Mouse (Mus musculus): ENCODE results near the gene Ddhd1. TPM values are rescaled to one million over a fixed set of nuclear protein-coding genes. Genes with fewer than 3 reads are reported as not detected.
A peak's percentile ranks its signal among the peaks of the same experiment; 100 is the strongest.

The Ddhd1 gene
- total and polyA plus RNA-seq, 2 experiments from 2014 or later, result 3.6 to 12.0 TPM

- TF ChIP-seq EP300 (IDR thresholded peaks at IDR 0.05; ENCODE audit: low read depth) (no peak), CTCF (IDR thresholded peaks at IDR 0.05; ENCODE audit: low read depth) (no peak)
- Histone ChIP-seq H3K4me1 (ENCODE audit: control insufficient read depth, insufficient read depth) (no peaks in the 10 kb centered on the region), H3K9ac (replicated peaks; ENCODE audit: low read depth, low read length) (no peak overlapping the region), H3K27ac (ENCODE audit: low read depth) (no peak overlapping the region), H3K4me3 (ENCODE audit: low read depth, low read length) (no peak overlapping the region), H3K4me2 (ENCODE audit: low read depth, low read length) (no peak overlapping the region), H3K27me3 (ENCODE audit: control insufficient read depth, insufficient read depth, low read length) (0 out of 2 replicates have a peak, but pooled peaks cover 3% of the 10 kb centered on the region), H3K36me3 (replicated peaks; ENCODE audit: control insufficient read depth, insufficient read depth, low read length) (no peaks in the 10 kb centered on the region), H3K9me3 (replicated peaks; ENCODE audit: control insufficient read depth, low read length) (no peaks in the 10 kb centered on the region)
- WGBS, result 85% methylated on average over 2 of the region's 2 CpGs
- no peak for DNase-seq (ENCODE audit: low spot score)
- no peak for ATAC-seq (ENCODE audit: insufficient read depth, low read depth)
These were observed 35.9 kb upstream of the Ddhd1 start for GRCm38 (mm10) chr14:45693891-45694290.

- Histone ChIP-seq H3K4me3 (ENCODE audit: low read depth, low read length) (peak overlapping the region; percentile 52), H3K4me2 (ENCODE audit: low read depth, low read length) (peak overlapping the region; percentile 67), H3K27ac (ENCODE audit: low read depth) (no peak overlapping the region), H3K36me3 (replicated peaks; ENCODE audit: control insufficient read depth, insufficient read depth, low read length) (no peaks in the 10 kb centered on the region), H3K4me1 (ENCODE audit: control insufficient read depth, insufficient read depth) (no peaks in the 10 kb centered on the region), H3K9me3 (replicated peaks; ENCODE audit: control insufficient read depth, low read length) (no peaks in the 10 kb centered on the region), H3K9ac (replicated peaks; ENCODE audit: low read depth, low read length) (peak overlapping the region; percentile 41; the same call in 1 of the 2 replicates), H3K27me3 (ENCODE audit: control insufficient read depth, insufficient read depth, low read length) (0 out of 2 replicates have a peak, but pooled peaks cover 3% of the 10 kb centered on the region)
- peak; percentile 64 for ATAC-seq (ENCODE audit: insufficient read depth, low read depth)
- TF ChIP-seq CTCF (IDR thresholded peaks at IDR 0.05; ENCODE audit: low read depth) (peak; percentile 68), EP300 (IDR thresholded peaks at IDR 0.05; ENCODE audit: low read depth) (no peak)
- WGBS, result 2% methylated on average over 16 of the region's 16 CpGs
- peak; percentile 32 for DNase-seq (ENCODE audit: low spot score)
These were observed 32.7 kb upstream of the Ddhd1 start for GRCm38 (mm10) chr14:45690520-45691246.

- Histone ChIP-seq H3K9me3 (replicated peaks; ENCODE audit: control insufficient read depth, low read length) (no peaks in the 10 kb centered on the region), H3K4me3 (ENCODE audit: low read depth, low read length) (no peak overlapping the region), H3K36me3 (replicated peaks; ENCODE audit: control insufficient read depth, insufficient read depth, low read length) (no peaks in the 10 kb centered on the region), H3K4me1 (ENCODE audit: control insufficient read depth, insufficient read depth) (no peaks in the 10 kb centered on the region), H3K27me3 (ENCODE audit: control insufficient read depth, insufficient read depth, low read length) (no peaks in the 10 kb centered on the region), H3K9ac (replicated peaks; ENCODE audit: low read depth, low read length) (no peak overlapping the region), H3K4me2 (ENCODE audit: low read depth, low read length) (no peak overlapping the region), H3K27ac (ENCODE audit: low read depth) (no peak overlapping the region)
- ATAC-seq (ENCODE audit: insufficient read depth, low read depth) (no peak), DNase-seq (ENCODE audit: low spot score) (no peak)
- WGBS, result 77% methylated on average over 2 of the region's 2 CpGs
- TF ChIP-seq CTCF (IDR thresholded peaks at IDR 0.05; ENCODE audit: low read depth), result no peak
- TF ChIP-seq EP300 (IDR thresholded peaks at IDR 0.05; ENCODE audit: low read depth), result no peak
These were observed 27.4 kb upstream of the Ddhd1 start for GRCm38 (mm10) chr14:45685313-45685712.

GRCm38 (mm10) chr14:45676722-45677121 lies 18.8 kb upstream of the Ddhd1 start:
- ATAC-seq (ENCODE audit: insufficient read depth, low read depth) (no peak), DNase-seq (ENCODE audit: low spot score) (no peak)
- Histone ChIP-seq H3K27ac (ENCODE audit: low read depth) (no peak overlapping the region), H3K27me3 (ENCODE audit: control insufficient read depth, insufficient read depth, low read length) (no peaks in the 10 kb centered on the region), H3K9me3 (replicated peaks; ENCODE audit: control insufficient read depth, low read length) (no peaks in the 10 kb centered on the region), H3K9ac (replicated peaks; ENCODE audit: low read depth, low read length) (no peak overlapping the region), H3K36me3 (replicated peaks; ENCODE audit: control insufficient read depth, insufficient read depth, low read length) (no peaks in the 10 kb centered on the region), H3K4me1 (ENCODE audit: control insufficient read depth, insufficient read depth) (no peaks in the 10 kb centered on the region), H3K4me2 (ENCODE audit: low read depth, low read length) (no peak overlapping the region), H3K4me3 (ENCODE audit: low read depth, low read length) (no peak overlapping the region)
- 68% methylated on average over 6 of the region's 6 CpGs for WGBS
- TF ChIP-seq EP300 (IDR thresholded peaks at IDR 0.05; ENCODE audit: low read depth) (no peak), CTCF (IDR thresholded peaks at IDR 0.05; ENCODE audit: low read depth) (no peak)

GRCm38 (mm10) chr14:45668325-45668724 lies 10.4 kb upstream of the Ddhd1 start:
- H3K9ac ChIP-seq (replicated peaks; ENCODE audit: low read depth, low read length), result no peak overlapping the region
- WGBS, result 77% methylated on average over 4 of the region's 4 CpGs
- TF ChIP-seq CTCF (IDR thresholded peaks at IDR 0.05; ENCODE audit: low read depth) (no peak), EP300 (IDR thresholded peaks at IDR 0.05; ENCODE audit: low read depth) (no peak)
- no peak overlapping the region for H3K4me3 ChIP-seq (ENCODE audit: low read depth, low read length)
- no peaks in the 10 kb centered on the region for H3K4me1 ChIP-seq (ENCODE audit: control insufficient read depth, insufficient read depth)
- no peak overlapping the region for H3K4me2 ChIP-seq (ENCODE audit: low read depth, low read length)
- DNase-seq (ENCODE audit: low spot score) (no peak), ATAC-seq (ENCODE audit: insufficient read depth, low read depth) (no peak)
- no peaks in the 10 kb centered on the region for H3K9me3 ChIP-seq (replicated peaks; ENCODE audit: control insufficient read depth, low read length)
- no peak overlapping the region for H3K27ac ChIP-seq (ENCODE audit: low read depth)
- H3K36me3 ChIP-seq (replicated peaks; ENCODE audit: control insufficient read depth, insufficient read depth, low read length), result no peaks in the 10 kb centered on the region
- no peaks in the 10 kb centered on the region for H3K27me3 ChIP-seq (ENCODE audit: control insufficient read depth, insufficient read depth, low read length)

- no peaks in the 10 kb centered on the region for H3K27me3 ChIP-seq (ENCODE audit: control insufficient read depth, insufficient read depth, low read length)
- no peak overlapping the region for H3K4me3 ChIP-seq (ENCODE audit: low read depth, low read length)
- no peak overlapping the region for H3K4me2 ChIP-seq (ENCODE audit: low read depth, low read length)
- ATAC-seq (ENCODE audit: insufficient read depth, low read depth) (no peak), DNase-seq (ENCODE audit: low spot score) (no peak)
- no peaks in the 10 kb centered on the region for H3K36me3 ChIP-seq (replicated peaks; ENCODE audit: control insufficient read depth, insufficient read depth, low read length)
- TF ChIP-seq CTCF (IDR thresholded peaks at IDR 0.05; ENCODE audit: low read depth) (no peak), EP300 (IDR thresholded peaks at IDR 0.05; ENCODE audit: low read depth) (no peak)
- H3K9me3 ChIP-seq (replicated peaks; ENCODE audit: control insufficient read depth, low read length), result no peaks in the 10 kb centered on the region
- H3K9ac ChIP-seq (replicated peaks; ENCODE audit: low read depth, low read length), result no peak overlapping the region
- no peak overlapping the region for H3K27ac ChIP-seq (ENCODE audit: low read depth)
- H3K4me1 ChIP-seq (ENCODE audit: control insufficient read depth, insufficient read depth), result no peaks in the 10 kb centered on the region
- WGBS, result 47% methylated on average over 2 of the region's 2 CpGs
These were observed 9.3 kb upstream of the Ddhd1 start for GRCm38 (mm10) chr14:45667231-45667630.
